Mouse (Mus musculus): Measurements from ENCODE around the gene Mief1.

DNA sequence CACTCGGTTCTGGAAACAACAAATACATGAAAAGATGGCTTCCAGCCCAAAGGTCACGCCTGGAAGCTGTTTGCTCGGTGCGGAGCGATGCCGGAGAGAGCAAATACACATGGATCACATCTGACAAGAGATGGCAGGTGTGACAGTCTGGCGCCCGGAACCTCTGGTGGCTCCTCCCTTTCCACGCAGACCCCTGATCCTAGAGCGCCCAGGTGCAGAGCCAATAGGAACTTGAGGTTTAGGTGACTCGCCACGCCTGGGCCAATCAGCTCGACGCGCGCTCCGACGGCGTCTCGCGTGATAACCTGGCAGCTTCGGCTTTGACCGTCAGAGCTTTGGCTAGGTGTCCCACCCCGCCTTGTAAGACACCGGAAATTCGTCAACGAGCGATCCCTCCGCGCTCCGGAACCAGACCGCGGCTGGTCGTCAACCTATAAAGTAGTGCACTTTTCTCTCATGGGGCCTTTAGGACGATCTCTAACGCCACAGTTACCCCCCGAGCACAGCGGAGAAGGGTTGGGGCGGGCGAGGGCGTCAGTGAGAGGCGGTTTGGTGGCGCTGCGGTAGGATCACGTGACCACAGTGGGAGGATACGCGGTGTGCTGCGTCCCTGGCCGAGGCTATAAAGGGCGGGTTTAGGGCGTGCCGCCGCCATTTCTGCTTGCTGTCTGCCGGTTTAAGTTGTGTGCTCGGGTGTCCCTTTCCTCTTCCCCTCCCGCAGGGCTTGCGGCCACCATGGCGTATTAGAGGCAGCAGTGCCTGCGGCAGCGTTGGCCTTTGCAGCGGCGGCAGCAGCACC is 21.2 kb downstream of the Mief1 start, which contains the start of gene Atf4:
- TF ChIP-seq GATA1 (IDR thresholded peaks at IDR 0.05; ENCODE audit: low read length) (no peak), TAL1 (IDR thresholded peaks at IDR 0.05; ENCODE audit: low read length) (no peak)

Data from erythroblast, embryonic 14.5 days (primary cell).